Mouse (Mus musculus) thymus, adult 2 months (tissue): ENCODE data around the gene 4930415O20Rik. TPM values are rescaled to one million over a fixed set of nuclear protein-coding genes. Genes with fewer than 3 reads are reported as not detected.

ENCODE experiments used
- DNase-seq: peaks from one replicate; pipeline ENCODE4 v3.0.0; 2021
- H3K27ac ChIP-seq: fragments of 200-500 bp; 2 replicates; pipeline ENCODE4 v1.5.1; 2012; ENCODE audit warnings: low read length, control low read depth; ENCODE audit not compliant: control insufficient read depth, insufficient read depth
- H3K27me3 ChIP-seq: fragments of 200-500 bp; 2 replicates; pipeline ENCODE4 v1.6.1; 2012; ENCODE audit warnings: mild to moderate bottlenecking, low read length, moderate library complexity, mixed read lengths; ENCODE audit not compliant: control insufficient read depth, insufficient read depth
- H3K36me3 ChIP-seq: fragments of 200-500 bp; 2 replicates; pipeline ENCODE4 v1.6.1; 2012; ENCODE audit warnings: mild to moderate bottlenecking, low read length, moderate library complexity; ENCODE audit not compliant: control insufficient read depth, insufficient read depth
- H3K4me1 ChIP-seq: fragments of 200-500 bp; replicated peaks from 2 replicates; pipeline ENCODE4 v1.6.1; 2012; ENCODE audit warnings: low read length; ENCODE audit not compliant: control insufficient read depth, insufficient read depth
- H3K4me3 ChIP-seq: fragments of 200-500 bp; 2 replicates; pipeline ENCODE4 v1.5.1; 2012; ENCODE audit warnings: mild to moderate bottlenecking, low read length, control low read depth, moderate library complexity; ENCODE audit not compliant: control insufficient read depth, insufficient read depth
- CTCF ChIP-seq: fragments of 200-500 bp; IDR thresholded peaks from 2 replicates; pipeline ENCODE4 v1.5.1; 2012; ENCODE audit warnings: mild to moderate bottlenecking, control low read depth, low read length, moderate library complexity, borderline replicate concordance; ENCODE audit not compliant: control insufficient read depth, poor library complexity, insufficient read depth; ENCODE audit errors: extremely low read depth
- POLR2A ChIP-seq: fragments of 200-500 bp; IDR thresholded peaks from 2 replicates; pipeline ENCODE4 v1.6.1; 2012; ENCODE audit warnings: mild to moderate bottlenecking, low read length, control low read depth, moderate library complexity; ENCODE audit not compliant: control insufficient read depth, poor library complexity, insufficient read depth; ENCODE audit errors: extremely low read depth
- WGBS: fragments of 180-500 bp; shearing (Covaris S2); methylation state at CpG from one replicate; pipeline ENCODE4 v1.1.7; 2018; 5-methylcytosine and 5-hydroxymethylcytosine counted together
- polyA plus RNA-seq: library from polyadenylated mRNA; depleted of rRNA; stranded (reverse); fragments of >200 nt; gene quantifications from 2 replicates; pipeline ENCODE4 v1.2.3, GENCODE M21; 2012; rRNA removed

4930415O20Rik gene
- polyA plus RNA-seq, result 0.31 TPM in 1 of 2 replicates, not detected in the other

DNA sequence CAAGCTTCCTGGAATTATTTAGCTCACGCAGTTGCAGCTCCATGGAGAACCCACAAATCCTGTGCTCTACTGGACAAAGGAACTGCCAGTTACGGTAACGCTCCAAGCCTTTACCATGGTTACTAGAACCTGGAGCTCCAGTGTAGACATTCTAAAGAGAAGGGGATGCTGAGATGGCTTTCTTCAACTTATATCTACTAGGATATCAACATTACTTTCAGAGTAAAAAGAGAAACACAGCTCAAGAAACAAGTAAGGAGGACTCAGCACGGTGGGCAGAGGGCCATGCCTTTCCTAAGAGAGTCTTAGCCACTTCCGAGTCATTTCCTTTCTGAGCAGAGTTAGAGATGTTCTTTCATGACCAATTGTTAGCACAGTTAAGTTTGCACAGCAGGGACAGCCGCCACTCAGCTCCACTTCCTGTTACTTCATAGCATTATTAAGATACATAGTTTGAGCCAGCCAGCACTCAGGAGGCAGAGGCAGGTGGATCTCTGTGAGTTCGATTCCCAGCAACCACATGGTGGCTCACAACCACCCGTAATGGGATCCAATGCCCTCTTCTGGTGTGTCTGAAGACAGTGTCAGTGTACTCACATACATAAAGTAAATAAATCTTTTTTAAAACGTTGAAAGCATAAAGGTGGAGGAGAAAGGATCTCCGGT is at the start of gene 4930415O20Rik, which contains the start of gene Ccnt1:
Gene 4930415O20Rik, plus strand, starts transcription at position 132 of the 666 bp plus-strand sequence.
Gene Ccnt1, minus strand, starts transcription at position 51 of the 666 bp plus-strand sequence.
- Histone ChIP-seq H3K27ac (no peak within 1 kb of the TSS), H3K36me3 (no peaks in the 10 kb centered on the region), H3K4me1 (peaks cover 10% of the 10 kb centered on the region), H3K4me3 (no peak within 1 kb of the TSS), H3K27me3 (no peaks in the 10 kb centered on the region)
- no peak for DNase-seq
- WGBS, result 68% methylated on average over 10 of the region's 10 CpGs
- TF ChIP-seq CTCF, result no peak
- TF ChIP-seq POLR2A, result no peak

DNA sequence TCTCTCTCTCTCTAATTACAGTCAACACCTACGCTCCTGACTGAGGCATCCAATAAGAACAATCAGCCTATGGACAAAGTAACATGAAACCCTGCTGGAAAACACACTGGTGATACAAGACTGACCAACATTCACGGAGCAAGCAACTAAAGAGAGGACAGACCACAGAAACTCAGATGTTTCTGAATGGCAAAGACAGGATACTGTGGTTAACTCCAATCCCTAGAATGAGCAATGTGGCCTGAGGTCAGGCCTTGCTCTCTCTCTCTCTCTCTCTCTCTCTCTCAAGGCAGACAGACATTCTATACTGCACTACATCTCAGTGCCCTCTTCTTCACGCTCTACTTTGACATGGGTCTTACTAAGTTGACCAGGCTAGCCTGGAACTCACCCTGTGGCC is 49.6 kb upstream of the 4930415O20Rik start:
- Histone ChIP-seq H3K4me3 (no peak overlapping the region), H3K4me1 (0 out of 2 replicates have a peak, but pooled peaks cover 2% of the 10 kb centered on the region), H3K27me3 (no peaks in the 10 kb centered on the region), H3K36me3 (peaks cover 71% of the 10 kb centered on the region), H3K27ac (no peak overlapping the region)
- no peak for TF ChIP-seq CTCF
- TF ChIP-seq POLR2A, result no peak
- DNase-seq, result no peak
- 60% methylated on average over 3 of the region's 3 CpGs for WGBS

GRCm38 (mm10) chr15:98526057-98526456 is 44.7 kb upstream of the 4930415O20Rik start:
- no peaks in the 10 kb centered on the region for H3K27me3 ChIP-seq
- peaks cover 96% of the 10 kb centered on the region for H3K36me3 ChIP-seq
- WGBS, result 94% methylated on average over 5 of the region's 5 CpGs
- TF ChIP-seq POLR2A (no peak), CTCF (no peak)
- H3K4me1 ChIP-seq, result no peaks in the 10 kb centered on the region
- no peak overlapping the region for H3K4me3 ChIP-seq
- no peak overlapping the region for H3K27ac ChIP-seq
- DNase-seq, result no peak

DNA sequence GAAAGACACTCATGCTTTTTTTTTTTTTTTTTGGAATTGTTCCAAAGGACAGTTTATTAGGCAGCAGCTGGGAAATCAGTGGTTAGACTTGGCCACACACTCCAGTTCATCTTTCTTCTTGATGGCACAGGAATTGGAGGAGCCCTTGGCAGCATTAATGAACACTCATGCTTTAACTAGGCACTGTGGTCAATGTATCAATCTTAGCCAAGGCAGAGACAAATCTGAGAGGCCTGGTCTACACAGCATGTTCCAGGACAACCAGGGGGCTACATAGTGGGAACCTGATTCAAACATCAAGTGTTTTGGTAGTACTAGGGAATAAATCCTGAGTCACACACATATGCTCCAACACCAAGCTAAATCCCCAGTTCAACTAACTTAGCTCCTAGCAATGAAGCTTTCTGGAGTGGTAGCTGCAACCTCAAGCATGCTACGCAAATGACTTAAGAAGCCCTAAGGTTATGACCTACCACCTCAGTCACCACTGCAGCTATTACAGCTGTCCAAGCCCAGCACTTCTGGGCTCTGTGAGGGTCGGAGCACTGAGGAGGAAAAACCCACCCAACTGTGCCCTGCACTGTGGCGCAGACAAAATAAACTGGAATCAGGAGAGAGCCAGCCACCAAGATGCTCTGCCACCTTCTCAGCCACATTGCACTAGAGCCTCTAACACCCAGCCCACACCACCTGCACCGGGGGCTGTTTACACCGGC is 43.6 kb upstream of the 4930415O20Rik start:
- no peak for DNase-seq
- TF ChIP-seq CTCF (no peak), POLR2A (no peak)
- H3K4me3 ChIP-seq, result no peak overlapping the region
- H3K27me3 ChIP-seq, result no peaks in the 10 kb centered on the region
- WGBS, result 91% methylated on average over 5 of the region's 5 CpGs
- H3K36me3 ChIP-seq, result peaks cover 92% of the 10 kb centered on the region
- H3K4me1 ChIP-seq, result peaks cover under 1% of the 10 kb centered on the region
- no peak overlapping the region for H3K27ac ChIP-seq

DNA sequence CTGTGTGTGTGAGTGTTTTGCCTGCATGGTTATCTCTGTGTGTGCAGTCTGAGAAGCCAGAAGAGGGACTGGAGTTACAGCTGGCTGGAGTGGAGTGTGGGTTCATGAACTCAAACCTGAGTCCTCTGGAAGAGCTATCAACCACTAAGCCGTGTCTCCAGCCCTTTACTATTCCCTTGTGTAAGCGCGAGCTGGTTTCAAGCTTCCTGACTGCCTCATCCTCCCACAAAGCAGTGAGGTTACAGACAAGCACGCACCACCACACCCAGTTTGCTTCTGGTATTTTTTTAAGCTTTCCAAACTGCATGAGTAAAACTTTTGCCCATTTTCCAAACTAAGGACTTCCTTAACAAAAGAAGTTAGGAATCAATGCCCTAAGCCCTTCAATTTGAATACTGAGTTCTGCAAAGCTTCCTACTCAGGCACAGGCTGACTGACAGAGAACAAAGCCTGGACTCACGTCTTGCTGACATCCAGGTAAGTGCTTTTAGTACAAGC is 42.7 kb upstream of the 4930415O20Rik start:
- Histone ChIP-seq H3K4me1 (peaks cover 8% of the 10 kb centered on the region), H3K27me3 (no peaks in the 10 kb centered on the region), H3K4me3 (no peak overlapping the region), H3K27ac (no peak overlapping the region), H3K36me3 (peaks cover 83% of the 10 kb centered on the region)
- DNase-seq, result no peak
- TF ChIP-seq CTCF (no peak), POLR2A (no peak)
- WGBS, result 87% methylated on average over 5 of the region's 5 CpGs

DNA sequence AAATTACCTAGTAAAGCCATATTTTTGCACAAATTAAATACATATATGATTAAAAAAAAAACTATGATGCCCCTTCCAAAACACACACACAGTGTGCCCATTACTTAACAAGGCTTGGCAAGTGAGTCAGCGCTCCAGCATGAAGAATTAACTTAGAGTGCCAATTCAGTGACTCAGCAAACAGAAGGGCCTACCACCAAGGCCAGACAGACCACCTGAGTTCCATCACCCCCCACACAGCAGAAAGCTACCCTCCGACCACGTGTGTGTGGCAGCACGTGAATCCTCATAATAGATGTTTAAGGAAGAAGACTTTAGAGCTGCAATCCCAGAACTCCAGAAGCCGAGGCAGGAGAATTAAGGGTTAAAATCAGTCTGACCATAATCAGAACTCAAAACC is 38.5 kb upstream of the 4930415O20Rik start:
- Histone ChIP-seq H3K27ac (no peak overlapping the region), H3K4me1 (peaks cover 8% of the 10 kb centered on the region), H3K36me3 (peaks cover 44% of the 10 kb centered on the region), H3K27me3 (no peaks in the 10 kb centered on the region), H3K4me3 (no peak overlapping the region)
- WGBS, result 23% methylated on average over 5 of the region's 5 CpGs
- no peak for DNase-seq
- TF ChIP-seq POLR2A (no peak), CTCF (no peak)
